Mouse (Mus musculus) thymus, adult 2 months (tissue): ENCODE measurements around the gene Cacna1c.

Experiments used
- CTCF ChIP-seq: fragments of 200-500 bp; IDR thresholded peaks from 2 replicates; pipeline ENCODE4 v1.5.1; 2012; ENCODE audit warnings: mild to moderate bottlenecking, control low read depth, low read length, moderate library complexity, borderline replicate concordance; ENCODE audit not compliant: control insufficient read depth, poor library complexity, insufficient read depth; ENCODE audit errors: extremely low read depth
- POLR2A ChIP-seq: fragments of 200-500 bp; IDR thresholded peaks from 2 replicates; pipeline ENCODE4 v1.6.1; 2012; ENCODE audit warnings: mild to moderate bottlenecking, low read length, control low read depth, moderate library complexity; ENCODE audit not compliant: control insufficient read depth, poor library complexity, insufficient read depth; ENCODE audit errors: extremely low read depth

- TF ChIP-seq POLR2A, result no peak
- no peak for TF ChIP-seq CTCF
Measured at GRCm38 (mm10) chr6:118707066-118707465, 489.2 kb downstream of the Cacna1c start.
